Mouse (Mus musculus): ENCODE data around the gene Zfp609.

Gene Zfp609

GRCm38 (mm10) chr9:65757826-65758225 is 69.5 kb downstream of the Zfp609 start:
- no peak for DNase-seq

- DNase-seq: peak; percentile 65
Measured at GRCm38 (mm10) chr9:65755673-65756375, 71.5 kb downstream of the Zfp609 start.

GRCm38 (mm10) chr9:65755164-65755563 is 72.2 kb downstream of the Zfp609 start:
- peak; percentile 17 for DNase-seq

- DNase-seq: no peak
Measured at GRCm38 (mm10) chr9:65752632-65753031, 74.7 kb downstream of the Zfp609 start.

- DNase-seq: no peak
Measured at GRCm38 (mm10) chr9:65751906-65752305, 75.5 kb downstream of the Zfp609 start.

- no peak for DNase-seq
Measured at GRCm38 (mm10) chr9:65748102-65748501, 79.3 kb downstream of the Zfp609 start.

- no peak for DNase-seq
Measured at GRCm38 (mm10) chr9:65746479-65746878, 80.9 kb downstream of the Zfp609 start.

- no peak for DNase-seq
Measured at GRCm38 (mm10) chr9:65745456-65745855, 81.9 kb downstream of the Zfp609 start.

- DNase-seq: peak; percentile 89
Measured at GRCm38 (mm10) chr9:65744171-65745082, 82.9 kb downstream of the Zfp609 start.

- DNase-seq: no peak
Measured at GRCm38 (mm10) chr9:65743809-65744170, 83.6 kb downstream of the Zfp609 start.

- DNase-seq: no peak
Measured at GRCm38 (mm10) chr9:65743322-65743721, 84.0 kb downstream of the Zfp609 start.

- no peak for DNase-seq
Measured at GRCm38 (mm10) chr9:65742777-65743176, 84.6 kb downstream of the Zfp609 start.

GRCm38 (mm10) chr9:65741066-65741852 is 86.1 kb downstream of the Zfp609 start:
- DNase-seq: no peak

GRCm38 (mm10) chr9:65734931-65735330 is 92.4 kb downstream of the Zfp609 start:
- no peak for DNase-seq

- no peak for DNase-seq
Measured at GRCm38 (mm10) chr9:65728588-65728987, 98.8 kb downstream of the Zfp609 start.

GRCm38 (mm10) chr9:65727491-65727890 is 99.9 kb downstream of the Zfp609 start:
- DNase-seq: no peak

GRCm38 (mm10) chr9:65726431-65726830 is 100.9 kb downstream of the Zfp609 start:
- no peak for DNase-seq

- no peak for DNase-seq
Measured at GRCm38 (mm10) chr9:65725291-65725622, 102.1 kb downstream of the Zfp609 start.

GRCm38 (mm10) chr9:65724471-65725290 is 102.7 kb downstream of the Zfp609 start:
- peak; percentile 64 for DNase-seq

- DNase-seq: peak; percentile 63
Measured at GRCm38 (mm10) chr9:65721161-65721566, 106.2 kb downstream of the Zfp609 start.

GRCm38 (mm10) chr9:65718195-65718594 is 109.2 kb downstream of the Zfp609 start:
- no peak for DNase-seq

GRCm38 (mm10) chr9:65703926-65704595 is 123.3 kb downstream of the Zfp609 start:
- DNase-seq: no peak

Data from retina, postnatal 1 day (tissue).